Mouse (Mus musculus) hindbrain, embryonic 16.5 days (tissue): ENCODE measurements around the gene Msl1. TPM values are rescaled to one million over a fixed set of nuclear protein-coding genes. Genes with fewer than 3 reads are reported as not detected.
A peak's percentile ranks its signal among the peaks of the same experiment; 100 is the strongest.

Experiments
- ATAC-seq: fragments of 200-750 bp; cut with Nextera tagmentation; 2 replicates; pipeline ENCODE4 v1.8.0; 2017; ENCODE audit warnings: moderate TSS enrichment, moderate library complexity
- H3K27ac ChIP-seq: fragments of 300-500 bp; sonication (generic); 2 replicates; pipeline ENCODE4 v1.5.1; 2014; ENCODE audit warnings: low read depth, mild to moderate bottlenecking, control low read depth, low read length, moderate library complexity
- H3K27me3 ChIP-seq: fragments of 300-500 bp; sonication (generic); replicated peaks from 2 replicates; pipeline ENCODE4 v1.6.1; 2014; ENCODE audit warnings: low read length; ENCODE audit not compliant: control insufficient read depth, insufficient read depth
- H3K36me3 ChIP-seq: fragments of 300-500 bp; sonication (generic); 2 replicates; pipeline ENCODE4 v1.6.1; 2014; ENCODE audit warnings: mild to moderate bottlenecking, low read length, moderate library complexity, mixed read lengths; ENCODE audit not compliant: control insufficient read depth, insufficient read depth
- H3K4me1 ChIP-seq: fragments of 300-500 bp; sonication (generic); 2 replicates; pipeline ENCODE4 v1.6.1; 2014; ENCODE audit warnings: low read depth, low read length; ENCODE audit not compliant: control insufficient read depth, insufficient read depth
- H3K4me2 ChIP-seq: fragments of 300-500 bp; sonication (generic); 2 replicates; pipeline ENCODE4 v1.6.1; 2014; ENCODE audit warnings: mild to moderate bottlenecking, low read length, control low read depth, moderate library complexity
- H3K4me3 ChIP-seq: fragments of 300-500 bp; sonication (generic); 2 replicates; pipeline ENCODE4 v1.5.1; 2014; ENCODE audit warnings: mild to moderate bottlenecking, low read length, control low read depth, moderate library complexity
- H3K9ac ChIP-seq: fragments of 300-500 bp; sonication (generic); 2 replicates; pipeline ENCODE4 v1.6.1; 2014; ENCODE audit warnings: low read depth, mild to moderate bottlenecking, control low read depth, low read length, moderate library complexity
- H3K9me3 ChIP-seq: fragments of 300-500 bp; sonication (generic); 2 replicates; pipeline ENCODE4 v1.6.1; 2014; ENCODE audit warnings: mild to moderate bottlenecking, low read length, moderate library complexity; ENCODE audit not compliant: control insufficient read depth
- WGBS: fragments of 180-500 bp; shearing (Covaris S2); extraction: QIAGEN DNeasy Blood & Tissue Kit; methylation state at CpG from one replicate; pipeline ENCODE4 v1.1.7; 2014; 5-methylcytosine and 5-hydroxymethylcytosine counted together
- polyA plus RNA-seq: library from polyadenylated mRNA; unstranded; fragments of >200 nt; fragmentation: Nextera tagmentation; extraction: Ambion mirVana; gene quantifications from 2 replicates; pipeline ENCODE4 v1.2.1, GENCODE M21; 2015

Msl1 gene
- polyA plus RNA-seq, 1 experiment from 2014 or later: 28.2 TPM

GRCm38 (mm10) chr11:98762756-98763501 lies 32.4 kb upstream of the Msl1 start:
- Histone ChIP-seq H3K36me3 (peaks cover 50% of the 10 kb centered on the region), H3K9me3 (no peaks in the 10 kb centered on the region), H3K4me3 (no peak overlapping the region), H3K9ac (no peak overlapping the region), H3K4me2 (no peak overlapping the region), H3K27me3 (no peaks in the 10 kb centered on the region), H3K27ac (no peak overlapping the region), H3K4me1 (peaks cover 26% of the 10 kb centered on the region)
- WGBS: 58% methylated on average over 17 of the region's 17 CpGs
- no peak for ATAC-seq

DNA sequence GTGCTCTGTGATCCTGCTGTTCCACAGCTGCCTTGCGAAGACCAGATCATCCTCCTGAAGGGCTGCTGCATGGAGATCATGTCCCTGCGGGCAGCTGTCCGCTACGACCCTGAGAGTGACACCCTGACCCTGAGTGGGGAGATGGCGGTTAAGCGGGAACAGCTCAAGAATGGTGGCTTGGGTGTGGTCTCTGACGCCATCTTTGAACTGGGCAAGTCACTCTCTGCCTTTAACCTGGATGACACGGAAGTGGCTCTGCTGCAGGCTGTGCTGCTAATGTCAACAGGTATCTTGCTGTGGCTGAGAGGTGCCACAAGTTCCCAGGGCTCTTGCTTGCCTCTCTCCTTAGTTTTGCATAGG lies 31.8 kb upstream of the Msl1 start:
- no peak for ATAC-seq
- no peak overlapping the region for H3K9ac ChIP-seq
- H3K4me3 ChIP-seq: no peak overlapping the region
- H3K27me3 ChIP-seq: no peaks in the 10 kb centered on the region
- no peak overlapping the region for H3K4me2 ChIP-seq
- H3K36me3 ChIP-seq: peaks cover 47% of the 10 kb centered on the region
- H3K9me3 ChIP-seq: no peaks in the 10 kb centered on the region
- H3K27ac ChIP-seq: no peak overlapping the region
- 78% methylated on average over 8 of the region's 8 CpGs for WGBS
- H3K4me1 ChIP-seq: peaks cover 32% of the 10 kb centered on the region

DNA sequence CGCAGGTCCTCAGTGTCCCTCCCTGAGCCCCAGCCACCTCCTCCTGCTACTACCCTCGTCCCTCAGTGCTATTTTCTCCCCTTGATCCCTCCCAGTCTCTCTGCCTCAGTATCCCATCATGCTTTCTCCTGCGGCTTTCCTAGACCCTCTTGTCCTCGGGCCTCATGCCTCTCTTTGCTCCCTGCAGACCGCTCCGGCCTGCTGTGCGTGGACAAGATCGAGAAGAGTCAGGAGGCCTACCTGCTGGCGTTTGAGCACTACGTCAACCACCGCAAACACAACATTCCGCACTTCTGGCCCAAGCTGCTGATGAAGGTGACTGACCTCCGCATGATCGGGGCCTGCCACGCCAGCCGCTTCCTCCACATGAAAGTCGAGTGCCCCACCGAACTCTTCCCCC lies 31.2 kb upstream of the Msl1 start:
- H3K27ac ChIP-seq: peak overlapping the region; percentile 17; the same call in 1 of the 2 replicates
- no peaks in the 10 kb centered on the region for H3K27me3 ChIP-seq
- H3K9ac ChIP-seq: no peak overlapping the region
- 84% methylated on average over 18 of the region's 18 CpGs for WGBS
- no peak for ATAC-seq
- peaks cover 37% of the 10 kb centered on the region for H3K4me1 ChIP-seq
- H3K36me3 ChIP-seq: peaks cover 51% of the 10 kb centered on the region
- no peak overlapping the region for H3K4me2 ChIP-seq
- H3K4me3 ChIP-seq: no peak overlapping the region
- no peaks in the 10 kb centered on the region for H3K9me3 ChIP-seq

DNA sequence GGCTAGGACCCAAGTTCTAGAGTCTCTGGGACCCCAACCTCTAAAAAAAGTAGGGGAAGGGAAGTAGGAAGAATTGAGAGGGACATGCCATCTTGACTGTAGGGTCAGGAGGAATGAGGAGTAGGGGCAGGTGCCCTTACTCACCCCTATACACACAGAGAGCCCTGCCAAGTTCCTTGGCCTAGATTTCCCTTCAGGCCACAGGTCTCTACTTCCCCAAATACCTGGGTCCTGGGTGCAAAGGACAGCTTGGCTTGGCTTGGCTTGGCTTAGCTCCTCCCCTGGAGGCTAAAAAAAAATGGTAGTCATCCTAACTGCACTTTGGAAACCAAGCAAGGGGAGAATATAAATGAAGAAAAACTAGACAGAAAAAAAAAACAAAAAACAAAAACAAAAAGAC lies 30.6 kb upstream of the Msl1 start:
- Histone ChIP-seq H3K9ac (no peak overlapping the region), H3K27ac (peak overlapping the region; percentile 79; the same call in 1 of the 2 replicates), H3K27me3 (no peaks in the 10 kb centered on the region), H3K9me3 (no peaks in the 10 kb centered on the region), H3K4me3 (no peak overlapping the region), H3K36me3 (peaks cover 58% of the 10 kb centered on the region), H3K4me2 (no peak overlapping the region), H3K4me1 (peaks cover 37% of the 10 kb centered on the region)
- no peak for ATAC-seq

DNA sequence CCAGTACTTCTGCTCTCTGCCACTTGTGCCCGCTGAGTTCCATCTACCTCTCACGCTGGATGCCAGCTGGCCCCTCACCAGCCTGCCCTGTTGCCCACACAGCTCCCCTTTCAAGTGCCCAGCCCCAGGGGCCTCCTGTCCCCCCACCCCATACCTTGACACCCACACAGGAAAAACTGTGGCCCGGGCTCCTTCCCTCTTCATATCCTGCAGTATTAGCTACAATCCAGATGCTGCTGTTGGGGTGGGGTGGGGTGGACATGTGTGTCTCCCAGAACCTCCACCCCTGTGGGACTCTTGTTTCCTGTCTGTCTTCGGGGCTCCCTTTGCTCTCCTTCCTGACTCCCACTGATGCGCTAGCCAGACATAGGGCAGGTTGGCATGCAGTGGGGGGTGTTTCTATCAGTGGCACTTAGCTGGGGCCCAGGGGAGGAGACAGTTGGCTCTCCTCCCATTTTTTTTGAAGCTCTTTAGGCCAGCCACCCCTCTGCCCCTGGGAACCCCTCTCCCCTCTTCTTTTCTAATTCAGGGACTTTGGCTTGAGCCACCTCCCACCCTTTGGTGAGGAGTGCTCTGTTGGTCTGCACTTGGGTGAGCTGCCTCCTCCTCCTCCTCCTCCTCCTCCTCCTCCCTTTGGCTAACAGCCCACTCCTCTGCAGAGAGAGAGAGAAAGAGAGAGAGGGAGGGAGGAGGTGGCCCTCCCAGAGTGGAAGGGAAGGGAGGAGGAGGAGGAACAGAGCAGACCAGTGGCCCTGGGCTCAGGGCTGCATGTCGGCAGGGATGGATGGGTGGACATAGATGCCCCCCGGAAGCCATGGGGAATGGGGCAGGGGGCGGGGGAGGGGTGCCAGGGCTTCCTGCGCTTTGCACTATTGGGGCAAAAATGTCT lies 29.7 kb upstream of the Msl1 start:
- peaks cover 60% of the 10 kb centered on the region for H3K36me3 ChIP-seq
- H3K9ac ChIP-seq: peak overlapping the region; percentile 35; the same call in 1 of the 2 replicates
- 27% methylated on average over 9 of the region's 9 CpGs for WGBS
- peak; percentile 43 for ATAC-seq
- peak overlapping the region; percentile 79 for H3K27ac ChIP-seq
- H3K4me3 ChIP-seq: no peak overlapping the region
- no peaks in the 10 kb centered on the region for H3K9me3 ChIP-seq
- no peak overlapping the region for H3K4me2 ChIP-seq
- peaks cover 37% of the 10 kb centered on the region for H3K4me1 ChIP-seq
- H3K27me3 ChIP-seq: no peaks in the 10 kb centered on the region

DNA sequence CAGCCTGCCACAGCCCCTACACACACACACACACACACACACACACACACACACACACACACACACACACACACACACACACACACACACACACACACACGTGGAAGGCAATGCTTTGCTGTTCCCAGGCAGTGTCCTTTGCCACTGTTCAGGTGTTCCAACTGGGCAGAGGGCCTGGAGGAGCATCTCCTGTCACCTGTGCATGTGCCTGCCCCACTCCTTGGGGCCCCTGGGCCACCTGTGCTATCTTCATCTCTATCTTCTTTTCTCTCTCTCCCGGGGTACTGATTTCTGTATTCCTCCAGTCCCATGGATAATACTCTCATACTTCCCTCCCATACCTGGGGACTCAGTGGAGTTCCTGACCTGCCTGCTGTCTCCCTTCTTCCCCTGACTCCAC lies 29.0 kb upstream of the Msl1 start:
- Histone ChIP-seq H3K9ac (no peak overlapping the region), H3K36me3 (peaks cover 60% of the 10 kb centered on the region)
- no peak for ATAC-seq

GRCm38 (mm10) chr11:98766816-98767215 lies 28.5 kb upstream of the Msl1 start:
- H3K4me3 ChIP-seq: no peak overlapping the region
- no peaks in the 10 kb centered on the region for H3K27me3 ChIP-seq
- H3K36me3 ChIP-seq: peaks cover 59% of the 10 kb centered on the region
- H3K9ac ChIP-seq: no peak overlapping the region
- H3K4me1 ChIP-seq: peaks cover 37% of the 10 kb centered on the region
- H3K9me3 ChIP-seq: no peaks in the 10 kb centered on the region
- no peak overlapping the region for H3K4me2 ChIP-seq
- no peak for ATAC-seq
- peak overlapping the region; percentile 17; the same call in 1 of the 2 replicates for H3K27ac ChIP-seq
- 40% methylated on average over 5 of the region's 5 CpGs for WGBS

More for the DNA sequence above, 29.0 kb upstream of the Msl1 start:
- Histone ChIP-seq H3K27ac (no peak overlapping the region; the same call in 1 of the 2 replicates), H3K4me1 (peaks cover 37% of the 10 kb centered on the region), H3K9me3 (no peaks in the 10 kb centered on the region), H3K4me2 (no peak overlapping the region), H3K27me3 (no peaks in the 10 kb centered on the region), H3K4me3 (no peak overlapping the region)
- WGBS: 35% methylated on average over 2 of the region's 2 CpGs

GRCm38 (mm10) chr11:98767276-98767675 lies 28.0 kb upstream of the Msl1 start:
- Histone ChIP-seq H3K9ac (no peak overlapping the region), H3K9me3 (no peaks in the 10 kb centered on the region), H3K4me2 (no peak overlapping the region), H3K4me1 (peaks cover 37% of the 10 kb centered on the region), H3K36me3 (peaks cover 55% of the 10 kb centered on the region), H3K27me3 (no peaks in the 10 kb centered on the region), H3K27ac (no peak overlapping the region; the same call in 1 of the 2 replicates), H3K4me3 (no peak overlapping the region)
- WGBS: 19% methylated on average over 9 of the region's 9 CpGs
- ATAC-seq: no peak

DNA sequence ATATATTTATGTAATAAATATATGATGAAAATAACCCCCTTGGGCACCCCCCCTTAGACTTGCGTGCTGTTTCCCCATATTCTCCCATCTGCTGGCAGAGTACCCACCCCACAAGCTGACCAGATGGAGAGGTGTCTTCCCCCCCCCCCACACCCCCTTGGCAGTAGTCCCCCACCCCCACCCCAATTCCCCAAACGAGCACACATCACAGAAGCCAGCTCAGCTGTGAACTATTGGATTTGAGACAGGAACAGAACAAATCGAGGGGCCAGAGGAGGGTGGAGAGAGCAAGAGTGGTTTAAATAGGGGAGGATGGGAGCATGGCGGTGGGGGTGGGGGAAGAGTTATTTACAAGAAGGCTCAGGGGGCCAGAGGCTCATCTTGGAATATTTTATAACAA lies 27.6 kb upstream of the Msl1 start:
- Histone ChIP-seq H3K9me3 (no peaks in the 10 kb centered on the region), H3K27me3 (no peaks in the 10 kb centered on the region), H3K36me3 (peaks cover 54% of the 10 kb centered on the region), H3K4me2 (peak overlapping the region; percentile 40), H3K9ac (peak overlapping the region; percentile 45; the same call in 1 of the 2 replicates), H3K4me1 (peaks cover 37% of the 10 kb centered on the region), H3K4me3 (no peak overlapping the region), H3K27ac (peak overlapping the region; percentile 84)
- WGBS: 9% methylated on average over 4 of the region's 4 CpGs
- ATAC-seq: no peak
